Mouse (Mus musculus): ENCODE data around the gene Ppp3ca. TPM values are rescaled to one million over a fixed set of nuclear protein-coding genes. Genes with fewer than 3 reads are reported as not detected.

The Ppp3ca gene
- polyA plus RNA-seq, 1 experiment from 2014 or later, result 84.3 TPM

GRCm38 (mm10) chr3:136981589-136981924 is 311.6 kb downstream of the Ppp3ca start:
- H3K36me3 ChIP-seq (replicated peaks), result no peaks in the 10 kb centered on the region
- H3K4me3 ChIP-seq (replicated peaks), result no peak overlapping the region
- no peak overlapping the region for H3K27ac ChIP-seq
- H3K4me2 ChIP-seq, result no peak overlapping the region
- H3K9me3 ChIP-seq, result no peaks in the 10 kb centered on the region
- H3K27me3 ChIP-seq, result no peaks in the 10 kb centered on the region
- ATAC-seq (ENCODE audit: low FRiP score), result no peak
- H3K9ac ChIP-seq, result no peak overlapping the region
- 91% methylated on average over 4 of the region's 4 CpGs for WGBS
- H3K4me1 ChIP-seq, result no peaks in the 10 kb centered on the region

- no peak for ATAC-seq (ENCODE audit: low FRiP score)
- Histone ChIP-seq H3K4me1 (no peaks in the 10 kb centered on the region), H3K9ac (no peak overlapping the region), H3K27me3 (no peaks in the 10 kb centered on the region), H3K4me3 (replicated peaks) (no peak overlapping the region), H3K36me3 (replicated peaks) (no peaks in the 10 kb centered on the region), H3K9me3 (no peaks in the 10 kb centered on the region), H3K27ac (no peak overlapping the region), H3K4me2 (no peak overlapping the region)
- WGBS, result 91% methylated on average over 11 of the region's 11 CpGs
Observed at GRCm38 (mm10) chr3:136982021-136982420, 312.1 kb downstream of the Ppp3ca start.

GRCm38 (mm10) chr3:136986096-136986881 is 316.4 kb downstream of the Ppp3ca start:
- 44% methylated on average over 3 of the region's 3 CpGs for WGBS

More at GRCm38 (mm10) chr3:136986096-136986881, 316.4 kb downstream of the Ppp3ca start:
- Histone ChIP-seq H3K36me3 (replicated peaks) (no peaks in the 10 kb centered on the region), H3K9ac (no peak overlapping the region), H3K27me3 (no peaks in the 10 kb centered on the region), H3K27ac (no peak overlapping the region), H3K4me1 (no peaks in the 10 kb centered on the region), H3K9me3 (no peaks in the 10 kb centered on the region), H3K4me2 (no peak overlapping the region), H3K4me3 (replicated peaks) (no peak overlapping the region)
- ATAC-seq (ENCODE audit: low FRiP score), result no peak

Small RNA genes lying within 50 kb of the gene (microRNA-seq; reads per million reads assigned to microRNA genes)
- gene Gm44327, result not detected

All from forebrain, embryonic 12.5 days (tissue).